In the genomic region with DNA sequence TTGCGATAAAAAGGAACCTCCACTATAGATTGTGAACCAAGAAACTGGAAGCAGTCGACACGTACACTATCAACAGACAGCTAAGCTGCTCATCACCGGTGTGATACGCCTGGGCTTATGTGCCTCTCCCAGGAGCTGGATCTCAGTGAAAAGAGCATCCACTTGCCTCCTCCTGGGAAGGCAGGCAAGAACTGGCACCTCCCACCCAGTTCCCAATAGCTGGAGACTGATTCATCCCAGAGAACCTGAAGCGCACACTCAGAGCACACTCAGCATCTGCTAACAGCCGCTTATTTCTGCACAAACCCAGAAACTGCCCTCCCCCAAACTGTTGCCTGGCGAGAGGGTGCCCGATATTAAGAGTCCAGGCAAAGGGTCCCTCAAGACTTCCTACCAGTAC, we compare ENCODE assay signal across 14 mouse cellular contexts.
A peak's percentile ranks its signal among the peaks of the same experiment; 100 is the strongest.
DNase-seq lines count a peak whose midpoint lies in the region; ATAC-seq lines count a peak whose summit lies in the region.
"Had no signal": no experiment of that assay in that cellular context is flagged by ENCODE, and none has a peak within 500 bp of the region (broad histone marks: within the 10 kb centered on the region; RNA-seq: fewer than 3 reads in every experiment).

No protein-coding gene starts in this region.

- DNase-seq in heart, adult 8-10 months (ENCODE audit: low spot score) = no peak
- peak; percentile 46 to 65 for DNase-seq in left cerebral cortex, adult 18-20 months (ENCODE audit: low spot score in 2 of 2)
- no peak for DNase-seq in left cerebral cortex, postnatal 10 days (ENCODE audit: extremely low spot score in 1 of 2, low spot score in 2 of 2)
- DNase-seq in left cerebral cortex, postnatal 25 days (ENCODE audit: low spot score in 2 of 2) = peak; percentile 52 to 87
- DNase-seq in adrenal gland, postnatal 36 days = no peak
- no peak for DNase-seq in kidney, adult 8-10 months
- DNase-seq: cerebellum, adult 11-12 months; kidney, adult 9 months; retina, postnatal 1 day; thymus, adult 2 months had no signal

- H3K9me3 ChIP-seq in heart, embryonic 13.5 days = peaks cover 8% of the 10 kb centered on the region; the same call in 1 of the 2 replicates
- H3K9me3 ChIP-seq: lung, embryonic 15.5 days; neural tube, embryonic 13.5 days had no signal

- peak overlapping the region; percentile 87 for H3K27ac ChIP-seq in heart, embryonic 13.5 days (replicated peaks)
- H3K27ac ChIP-seq: lung, embryonic 15.5 days had no signal

- no peaks in the 10 kb centered on the region for H3K27me3 ChIP-seq in heart, embryonic 13.5 days (replicated peaks)
- H3K27me3 ChIP-seq: lung, embryonic 15.5 days; neural tube, embryonic 13.5 days had no signal

- H3K4me2 ChIP-seq in heart, embryonic 13.5 days = no peak overlapping the region
- H3K4me2 ChIP-seq: lung, embryonic 15.5 days; neural tube, embryonic 13.5 days had no signal

- no peak for ATAC-seq in heart, embryonic 13.5 days (ENCODE audit: extremely low read depth, insufficient number of reproducible peaks, low FRiP score, low TSS enrichment)
- ATAC-seq: activated CD4-positive, CD25-positive, alpha-beta regulatory T cell, adult 4 months had no signal

- H3K9ac ChIP-seq in heart, embryonic 13.5 days = no peak overlapping the region
- H3K9ac ChIP-seq: lung, embryonic 15.5 days; neural tube, embryonic 13.5 days had no signal

- no peak overlapping the region for H3K4me3 ChIP-seq in heart, embryonic 13.5 days
- H3K4me3 ChIP-seq: lung, embryonic 15.5 days; neural tube, embryonic 13.5 days had no signal

- intact Hi-C loops in left cerebral cortex, postnatal 10 days (cut with DNase I) = no loop called here
- intact Hi-C loops in left cerebral cortex, postnatal 25 days (cut with DNase I) = loop anchor here (5.0 kb wide), 1 partner anchor 65 kb away; no protein-coding TSS in a partner anchor

- H3K4me1 ChIP-seq in heart, embryonic 13.5 days = peaks cover 72% of the 10 kb centered on the region
- H3K4me1 ChIP-seq: lung, embryonic 15.5 days had no signal

- H3K36me3 ChIP-seq in heart, embryonic 13.5 days = peaks cover 10% of the 10 kb centered on the region; the same call in 1 of the 2 replicates
- H3K36me3 ChIP-seq: lung, embryonic 15.5 days; neural tube, embryonic 13.5 days had no signal

- WGBS in heart, embryonic 13.5 days = 67% methylated on average over 9 of the region's 9 CpGs

Comparison
In these comparisons a context has a peak if more than half of its experiments do, and no peak if none do; other contexts are left out.
1. DNase-seq: peak in left cerebral cortex, adult 18-20 months (2 of 2) and left cerebral cortex, postnatal 25 days (2 of 2); none in heart, adult 8-10 months (single experiment), left cerebral cortex, postnatal 10 days (0 of 2), adrenal gland, postnatal 36 days (0 of 2) and kidney, adult 8-10 months (0 of 2).